Mouse (Mus musculus) left cerebral cortex, adult 9 months (tissue): ENCODE data around the gene Ttc13.

Experiments
- DNase-seq, 2 experiments: peaks; one replicate each; pipeline ENCODE4 v3.0.0; 2022; ENCODE audit warnings: low spot score in 2 of 2

Gene Ttc13

DNA sequence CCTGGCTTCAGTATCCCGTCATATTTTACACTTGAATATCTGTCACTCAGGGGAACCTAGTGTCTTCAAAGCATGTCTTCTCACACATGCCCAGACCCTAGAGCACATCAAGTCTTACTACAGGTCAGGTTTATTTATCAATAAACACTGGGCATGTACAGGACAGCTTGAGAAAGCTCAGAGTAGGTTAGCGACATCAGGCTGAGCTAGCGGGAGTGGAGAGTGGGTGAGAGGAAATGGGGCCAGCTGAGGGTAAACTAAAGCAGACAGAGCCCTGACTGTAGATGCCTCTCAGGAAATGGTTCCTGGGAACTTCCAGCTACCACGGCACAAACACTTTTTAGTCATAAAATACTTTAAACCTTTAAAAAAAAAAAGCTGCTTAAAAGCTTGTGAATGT is 18.3 kb downstream of the Ttc13 start:
- DNase-seq = no peak

DNA sequence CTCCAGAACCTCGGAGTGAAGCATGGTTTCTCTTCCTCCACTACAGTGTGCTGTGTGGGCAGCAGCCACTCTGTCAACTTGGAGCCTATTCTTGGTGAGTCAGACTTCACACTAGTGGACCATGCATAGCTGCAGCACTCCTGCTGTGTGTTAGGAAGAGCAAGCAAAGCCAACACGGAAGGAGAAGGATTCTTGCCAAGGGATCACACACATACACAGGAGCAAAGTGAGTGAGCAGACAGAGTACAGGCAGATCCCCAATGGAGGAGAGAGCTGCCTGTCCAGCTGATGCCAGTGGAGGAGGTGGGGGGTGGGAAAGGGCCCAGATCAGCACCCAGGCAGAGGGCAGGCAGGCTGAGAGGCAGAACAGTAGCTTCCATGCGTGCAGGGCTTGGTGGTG is 19.6 kb downstream of the Ttc13 start:
- peak in 1 of 2 experiments; percentile 46 for DNase-seq

DNA sequence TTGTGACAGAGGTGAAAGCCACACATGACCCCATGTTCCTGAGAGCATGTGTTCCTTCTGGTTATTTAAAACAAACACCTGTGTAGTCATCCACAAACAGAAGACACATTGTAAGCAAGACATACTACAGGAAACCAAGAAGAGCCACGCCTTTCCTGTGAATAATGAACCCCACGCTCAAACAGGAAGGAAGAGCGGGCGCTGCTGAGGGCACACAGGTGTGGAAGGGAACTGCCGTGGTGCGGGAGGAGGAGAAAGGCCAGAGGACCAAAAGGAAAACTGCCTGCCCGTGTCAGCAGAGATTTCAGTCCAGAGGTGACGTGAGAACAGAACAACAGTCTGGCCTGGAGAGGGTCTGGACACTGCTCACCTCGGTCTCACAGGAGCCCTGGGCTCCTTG is 20.8 kb downstream of the Ttc13 start:
- no peak for DNase-seq

- no peak for DNase-seq
Measured at GRCm38 (mm10) chr8:124700271-124700670, 21.5 kb downstream of the Ttc13 start.

DNA sequence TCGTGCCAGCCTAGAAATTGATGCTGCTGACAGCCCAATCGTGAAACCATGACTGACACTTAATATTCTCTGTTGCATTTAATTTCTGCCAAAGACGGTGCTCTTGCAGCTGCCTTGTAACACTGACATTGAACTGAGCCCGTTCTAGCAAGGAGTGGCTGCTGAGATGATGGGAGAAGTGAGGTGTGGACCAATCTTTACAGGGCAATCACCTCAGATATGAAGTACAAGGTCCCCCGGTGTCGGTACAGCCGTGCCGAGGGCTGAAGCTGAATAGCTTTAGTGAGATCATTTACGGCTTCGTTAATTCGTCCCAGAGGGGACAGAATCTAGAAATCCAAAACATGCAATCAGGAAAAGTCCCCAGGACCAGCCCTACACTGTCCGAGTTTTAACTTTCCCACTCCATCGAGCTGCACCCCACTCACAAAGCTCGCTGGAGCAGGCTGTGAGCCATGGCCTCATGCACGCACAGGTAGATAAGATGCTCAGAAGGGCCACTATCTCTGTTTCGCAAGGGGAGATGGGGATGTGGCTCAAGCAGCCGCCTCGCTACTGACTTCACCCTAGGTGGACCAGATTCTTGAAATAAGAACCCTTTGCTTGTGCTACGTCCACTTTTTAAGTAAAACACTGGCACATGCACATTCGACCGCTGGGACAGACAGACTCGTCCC is 26.2 kb downstream of the Ttc13 start:
- no peak for DNase-seq

DNA sequence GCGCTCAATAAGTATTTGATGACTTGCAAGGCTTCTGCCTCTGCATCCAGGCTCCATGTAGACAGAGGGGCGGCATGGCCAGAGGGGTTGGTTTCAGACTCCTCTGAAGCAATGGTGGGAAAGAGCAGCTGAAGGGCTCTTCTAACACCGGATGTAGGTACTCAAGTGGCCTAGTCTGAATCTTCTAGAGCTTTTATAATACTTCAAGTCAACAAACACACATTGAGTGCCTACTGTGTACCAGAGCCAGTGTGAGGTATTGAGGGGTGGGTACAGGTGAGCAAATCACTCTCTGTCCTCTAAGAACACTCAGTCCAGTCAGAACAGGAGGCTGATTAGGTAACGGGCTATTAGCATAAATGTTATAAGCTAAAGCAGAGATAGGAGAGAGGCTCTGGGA is 30.1 kb downstream of the Ttc13 start:
- no peak for DNase-seq

DNA sequence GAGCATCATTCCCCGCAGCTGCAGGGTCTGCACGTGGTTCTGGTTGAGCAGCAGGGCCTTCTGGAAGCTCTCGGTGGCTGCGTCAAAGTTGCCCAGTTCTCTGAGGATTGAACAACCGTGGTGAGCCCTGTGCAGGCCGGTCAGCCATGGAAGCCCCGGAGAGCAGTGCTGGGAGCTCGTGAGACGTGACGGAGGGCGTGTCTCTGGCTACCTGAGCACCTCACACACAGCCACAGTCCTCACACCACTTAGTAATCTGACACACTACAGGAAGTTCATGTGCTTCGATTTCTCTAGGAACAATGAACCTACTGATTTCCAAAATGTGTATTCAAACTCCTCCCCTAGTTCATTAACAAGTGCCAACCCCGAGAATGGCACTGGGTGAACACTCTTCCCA is 32.9 kb downstream of the Ttc13 start:
- no peak for DNase-seq

DNA sequence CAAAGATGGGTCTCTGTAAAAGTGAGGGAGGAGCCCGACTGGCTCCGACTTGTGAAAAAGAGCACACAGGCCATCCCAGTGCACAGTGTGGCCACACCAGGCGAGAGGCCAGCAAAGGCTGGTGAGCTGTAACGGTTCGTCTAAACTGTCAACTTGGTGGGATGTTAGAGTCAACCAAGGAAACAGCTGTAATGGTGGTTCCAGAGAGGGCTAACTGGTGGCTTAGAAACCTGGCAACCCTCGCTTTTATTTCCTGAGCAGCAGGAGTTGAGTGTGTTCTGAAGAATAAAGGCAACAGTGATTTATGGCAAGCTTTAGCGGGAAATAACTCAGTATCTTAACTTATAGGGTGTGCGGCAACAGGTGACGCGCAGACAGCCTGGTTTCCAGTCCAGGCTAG is 39.6 kb downstream of the Ttc13 start:
- no peak for DNase-seq

GRCm38 (mm10) chr8:124681792-124682157 is 40.0 kb downstream of the Ttc13 start:
- DNase-seq = no peak

GRCm38 (mm10) chr8:124681077-124681791 is 40.5 kb downstream of the Ttc13 start:
- no peak for DNase-seq

- DNase-seq = no peak
Measured at GRCm38 (mm10) chr8:124678246-124678645, 43.5 kb downstream of the Ttc13 start.

DNA sequence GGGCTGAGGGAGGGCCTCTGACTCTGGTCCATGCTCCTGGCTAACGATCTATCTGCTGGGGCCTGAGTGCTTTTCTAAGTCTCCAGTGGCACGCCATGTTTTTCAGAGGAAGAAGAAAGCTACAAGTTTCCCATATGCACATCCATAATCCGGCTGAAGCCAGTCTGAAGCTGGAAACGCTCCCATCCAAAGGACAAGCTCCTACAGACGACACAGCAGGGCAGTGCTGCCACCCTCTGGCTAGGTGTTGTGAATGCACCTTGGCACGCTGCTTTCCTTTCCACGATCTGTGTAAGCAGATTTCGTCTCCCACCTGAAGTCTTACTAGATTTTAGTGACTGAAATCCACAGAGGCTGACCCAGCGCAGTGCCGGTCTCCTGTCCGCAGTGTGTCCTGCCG is 44.3 kb downstream of the Ttc13 start:
- peak; percentile 70 to 92 for DNase-seq

DNA sequence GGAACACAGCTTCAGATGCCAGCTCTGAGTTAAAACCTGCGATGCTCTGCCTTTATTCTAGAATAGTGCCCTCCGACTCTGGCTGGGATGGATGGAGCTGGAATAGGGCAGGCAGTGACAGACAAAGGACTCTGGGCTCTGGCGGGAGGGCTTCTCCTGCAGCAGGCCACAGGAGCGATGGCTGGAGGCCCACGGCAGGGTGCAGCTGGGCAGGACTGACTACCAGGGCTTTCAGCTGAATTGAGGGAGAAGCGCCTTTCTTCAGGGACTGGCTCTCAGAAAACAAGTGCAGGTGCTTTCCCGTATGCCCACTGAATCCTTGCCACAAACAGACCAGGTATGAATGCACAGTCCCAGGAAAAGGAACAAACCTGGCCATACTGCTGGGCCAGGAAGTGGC is 44.7 kb downstream of the Ttc13 start:
- peak in 1 of 2 experiments; percentile 34 for DNase-seq

GRCm38 (mm10) chr8:124676661-124677060 is 45.1 kb downstream of the Ttc13 start:
- no peak for DNase-seq

DNA sequence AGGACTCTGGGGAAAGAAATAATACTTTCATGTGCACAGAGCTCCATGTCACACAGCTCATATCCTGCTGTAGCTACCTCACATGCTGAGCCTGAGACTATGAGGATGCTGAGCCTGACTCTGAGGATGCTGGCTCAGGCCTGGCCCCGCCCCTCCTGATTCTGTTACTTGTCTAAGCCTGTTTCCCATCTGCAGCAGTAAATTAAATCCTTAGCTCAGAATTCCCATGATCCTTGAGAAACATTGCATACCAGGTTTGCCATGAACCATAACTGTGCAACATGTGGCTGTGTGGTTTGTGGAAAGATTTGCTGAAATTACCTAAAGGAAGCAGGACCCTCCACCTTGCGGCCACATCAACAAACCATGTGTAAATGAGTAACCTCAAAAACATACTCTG is 49.4 kb downstream of the Ttc13 start:
- no peak for DNase-seq

DNA sequence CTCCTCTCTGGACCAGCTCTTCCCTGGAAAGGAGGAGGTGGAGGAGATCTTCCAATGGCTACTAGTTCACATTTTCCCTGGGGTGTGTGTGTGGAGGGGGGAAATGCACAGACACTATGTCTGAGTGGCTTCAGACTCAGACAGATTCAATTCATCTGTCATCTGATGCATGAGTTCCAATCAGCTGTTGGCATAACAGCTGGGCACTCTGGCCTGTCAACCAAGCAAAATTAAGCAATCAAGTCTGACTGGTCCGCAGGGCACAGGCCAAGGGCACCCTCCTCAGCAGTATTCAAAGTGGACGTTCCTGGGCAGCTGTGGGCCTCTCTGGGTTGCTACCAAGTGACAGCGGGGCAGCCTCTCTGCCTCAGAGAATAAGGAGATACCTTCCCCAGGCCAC is 53.0 kb downstream of the Ttc13 start:
- DNase-seq = no peak

GRCm38 (mm10) chr8:124664414-124664813 is 57.4 kb downstream of the Ttc13 start:
- no peak for DNase-seq

- DNase-seq = no peak
Measured at GRCm38 (mm10) chr8:124663874-124664230, 57.9 kb downstream of the Ttc13 start.

GRCm38 (mm10) chr8:124663112-124663873 is 58.5 kb downstream of the Ttc13 start, which contains the start of gene 2310022B05Rik:
TSS of gene 2310022B05Rik (minus strand) at chr8:124663369.
- DNase-seq = peak; percentile 52 to 80

- DNase-seq = no peak
Measured at GRCm38 (mm10) chr8:124662446-124663111, 59.2 kb downstream of the Ttc13 start.

GRCm38 (mm10) chr8:124661781-124662180 is 60.0 kb downstream of the Ttc13 start:
- DNase-seq = peak in 1 of 2 experiments; percentile 69

- DNase-seq = no peak
Measured at GRCm38 (mm10) chr8:124658415-124658814, 63.4 kb downstream of the Ttc13 start.
